Mouse (Mus musculus) 3134 (cell line): Measurements from ENCODE around the gene Zfp985.
"Not testable (repeated sequence)": the region's sequence is repeated elsewhere in the genome, so short reads cannot be mapped to it uniquely, and the experiment has no call there.

Experiments used
- DNase-seq: peaks from one replicate; pipeline ENCODE4 v3.0.0-alpha.2; 2011; ENCODE audit warnings: low spot score; ENCODE audit not compliant: insufficient read length; ENCODE audit errors: extremely low read depth

Gene Zfp985

DNA sequence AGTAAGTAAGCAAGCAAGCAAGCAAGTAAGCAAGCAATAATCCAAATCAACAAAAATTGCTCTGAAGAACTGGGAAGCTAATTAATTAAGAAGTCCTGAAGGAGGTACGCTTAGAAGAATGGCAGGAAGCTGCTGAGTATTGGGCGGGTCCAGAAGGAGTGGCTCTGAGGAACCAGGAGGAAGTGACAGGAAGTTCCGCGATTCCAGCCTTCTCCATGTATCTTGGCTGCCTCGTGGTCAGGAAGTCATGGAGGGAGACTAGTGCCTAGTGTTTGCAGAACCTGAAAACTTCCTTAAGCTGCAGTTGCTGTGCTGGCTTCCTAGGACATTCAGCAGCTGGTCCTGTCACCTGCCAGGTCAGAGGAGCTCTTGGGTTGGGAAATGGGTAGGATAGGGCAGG, at the start of gene Zfp985:
Zfp985 (plus strand) TSS at position 207 of the 400 bp plus-strand sequence.
- peak; percentile 40 for DNase-seq

DNA sequence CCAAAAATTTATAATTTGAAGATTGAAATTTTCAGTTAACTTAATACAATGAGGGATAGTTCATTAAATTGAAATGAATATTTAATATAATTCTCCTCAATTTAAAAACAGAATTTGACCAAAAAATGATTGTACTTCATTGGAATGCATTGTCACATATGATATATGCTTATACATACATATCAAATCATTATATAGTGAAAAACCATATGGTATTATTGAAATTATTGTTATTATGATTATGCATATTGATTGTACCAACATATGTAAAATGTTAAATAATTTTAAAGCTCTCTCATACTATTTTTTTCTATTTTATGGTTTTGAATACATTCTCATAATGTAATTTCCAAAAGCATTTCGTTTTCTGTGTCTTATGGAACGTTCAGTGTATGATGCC, 43.9 kb upstream of the Zfp985 start:
- DNase-seq = no peak

DNA sequence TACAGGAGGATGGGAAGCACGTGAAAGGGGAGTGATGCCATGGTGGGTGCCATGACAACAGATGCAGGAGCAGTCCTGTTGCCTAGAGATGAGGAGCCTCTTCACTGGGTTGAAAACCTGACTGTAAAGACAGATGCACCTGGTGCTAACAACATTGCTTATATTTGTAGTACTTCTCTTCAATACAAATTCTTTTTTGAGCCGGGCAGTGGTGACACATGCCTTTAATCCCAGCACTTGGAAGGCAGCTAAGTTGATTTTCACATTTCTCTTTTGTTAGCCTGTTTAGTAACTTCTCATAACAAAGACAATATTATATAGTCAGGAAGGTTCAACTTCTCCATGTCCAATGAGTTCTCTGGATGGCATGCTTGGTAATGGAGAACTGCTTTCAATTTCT, 34.1 kb upstream of the Zfp985 start:
- DNase-seq = no peak

DNA sequence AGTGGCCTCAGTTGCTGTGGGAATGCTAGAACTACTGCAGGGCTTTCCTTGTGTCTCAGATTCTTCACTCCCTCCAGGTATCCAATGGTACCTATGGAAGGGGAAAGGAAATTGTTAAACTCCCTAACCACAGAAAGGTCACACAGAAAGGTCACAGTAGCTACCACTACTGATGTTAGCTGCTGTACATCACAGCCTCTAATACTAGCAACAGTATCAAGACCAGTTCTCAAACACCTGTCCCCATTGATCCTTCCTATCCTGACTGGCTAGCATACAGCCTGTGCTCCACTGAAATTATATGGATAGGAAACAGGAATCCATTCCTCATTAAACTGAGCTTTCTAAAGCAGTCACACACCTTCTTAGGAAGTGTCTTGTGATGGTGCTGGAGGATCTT, 33.0 kb upstream of the Zfp985 start:
- DNase-seq = no peak

DNA sequence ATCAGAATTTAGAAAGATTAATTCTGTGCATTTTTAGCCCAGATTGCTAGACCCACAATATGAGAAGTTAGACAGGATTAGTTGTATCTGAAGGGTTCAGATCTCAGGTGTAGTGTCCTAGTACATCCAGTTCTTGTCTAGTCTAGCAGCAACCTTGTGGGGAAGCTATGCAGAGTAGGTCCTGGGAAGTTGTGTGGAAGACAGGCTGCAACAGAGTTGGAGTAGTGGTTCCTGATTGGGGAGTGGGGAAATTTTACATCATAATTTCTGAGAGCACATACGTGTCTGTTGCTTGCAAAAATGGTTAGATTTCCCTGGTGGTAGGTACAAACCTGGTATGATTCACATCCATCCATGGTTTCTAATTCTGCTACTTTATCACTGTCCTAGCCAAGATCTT, 28.0 kb upstream of the Zfp985 start:
- DNase-seq = no peak

DNA sequence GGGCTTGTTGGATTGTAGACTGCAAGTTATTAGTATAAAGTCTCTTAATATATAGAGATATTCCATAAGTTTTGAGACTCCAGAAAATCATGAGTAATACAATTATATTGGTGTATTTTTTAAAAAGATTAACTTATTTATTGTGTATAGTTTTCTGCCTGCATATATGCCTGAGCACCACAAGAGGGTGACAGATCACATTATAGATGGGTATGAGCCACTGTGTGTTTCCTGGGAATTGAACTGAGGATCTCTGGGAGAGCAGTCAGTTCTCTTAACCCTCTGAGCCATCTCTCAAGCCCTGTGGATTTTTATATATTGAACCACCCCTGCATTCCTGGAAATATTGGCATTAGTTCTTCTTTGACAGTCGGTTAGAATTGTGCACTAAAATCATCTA, 22.7 kb upstream of the Zfp985 start:
- DNase-seq = no peak

DNA sequence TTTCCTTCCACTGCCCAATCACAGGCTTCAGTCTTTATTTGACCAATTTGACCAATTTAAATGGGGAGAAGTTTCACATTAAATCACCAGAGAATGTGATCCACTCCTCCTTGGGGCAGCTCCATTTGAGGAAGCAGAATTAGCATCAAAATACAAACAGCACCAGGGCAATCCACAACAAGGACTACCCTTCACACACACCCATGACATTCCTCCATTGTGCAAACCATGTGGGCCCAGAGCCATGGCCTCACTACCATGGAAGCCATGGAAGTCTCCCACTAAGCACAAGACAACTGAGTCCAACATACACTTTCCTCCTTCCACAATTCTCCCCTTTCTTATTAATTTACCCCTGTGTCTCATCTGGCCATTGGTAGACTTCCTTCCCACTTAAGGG, 17.2 kb upstream of the Zfp985 start:
- DNase-seq = not testable (repeated sequence)

DNA sequence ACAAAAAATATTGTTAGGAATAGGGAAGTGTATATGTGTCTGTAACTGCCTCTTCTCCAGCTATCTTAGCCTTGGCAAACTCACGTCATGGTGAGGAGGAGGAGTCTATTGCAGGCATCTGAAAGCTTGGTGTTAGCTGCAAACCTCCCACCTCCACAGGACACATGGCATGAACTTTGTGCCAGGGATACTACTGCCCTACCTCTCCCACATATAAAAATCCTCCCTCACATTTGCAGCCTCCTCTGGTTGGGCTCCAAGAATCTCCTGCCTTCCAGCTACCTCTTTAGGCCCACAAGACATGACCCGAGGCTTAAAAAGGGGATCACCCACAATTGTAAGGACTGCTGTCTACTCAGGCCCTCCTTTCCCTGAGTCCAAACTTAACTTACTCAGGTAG, 15.4 kb upstream of the Zfp985 start:
- DNase-seq = no peak

DNA sequence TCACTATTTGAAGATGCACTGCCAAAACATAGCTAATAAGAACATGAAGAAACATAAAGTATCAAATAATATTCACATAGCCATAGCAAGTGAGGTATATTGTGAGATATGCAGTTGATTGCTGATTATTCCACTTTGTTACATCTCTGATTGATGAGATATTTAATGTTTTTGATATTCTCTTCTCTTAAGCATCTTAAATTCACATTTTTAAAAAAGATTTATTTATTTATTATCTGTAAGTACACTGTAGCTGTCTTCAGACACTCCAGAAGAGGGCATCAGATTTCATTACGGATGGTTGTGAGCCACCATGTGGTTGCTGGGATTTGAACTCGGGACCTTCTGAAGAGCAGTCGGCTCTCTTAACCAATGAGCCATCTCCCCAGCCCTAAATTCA, 13.2 kb upstream of the Zfp985 start, which contains the start of gene Gm16503:
Gm16503 (plus strand) TSS at position 301 of the 400 bp plus-strand sequence.
- DNase-seq = not testable (repeated sequence)

DNA sequence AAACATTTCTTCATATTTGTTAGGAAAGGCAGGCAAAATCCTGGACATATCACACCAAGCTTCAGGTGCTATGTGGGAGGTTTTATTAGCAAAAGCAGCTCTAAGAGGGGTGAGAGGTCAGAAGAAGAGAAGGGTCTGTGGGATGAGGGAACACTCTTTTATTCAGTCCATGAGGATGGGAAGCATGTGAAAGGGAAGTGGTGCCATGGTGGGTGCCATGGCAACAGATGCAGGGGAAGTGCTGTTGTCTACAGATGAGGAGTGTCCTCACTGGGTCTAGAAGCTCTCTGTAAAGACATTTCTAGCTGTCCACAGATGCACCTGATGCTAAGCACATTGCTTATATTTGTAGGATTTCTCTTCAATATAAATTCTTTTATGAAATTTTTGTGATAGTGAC, 12.0 kb upstream of the Zfp985 start:
- no peak for DNase-seq

DNA sequence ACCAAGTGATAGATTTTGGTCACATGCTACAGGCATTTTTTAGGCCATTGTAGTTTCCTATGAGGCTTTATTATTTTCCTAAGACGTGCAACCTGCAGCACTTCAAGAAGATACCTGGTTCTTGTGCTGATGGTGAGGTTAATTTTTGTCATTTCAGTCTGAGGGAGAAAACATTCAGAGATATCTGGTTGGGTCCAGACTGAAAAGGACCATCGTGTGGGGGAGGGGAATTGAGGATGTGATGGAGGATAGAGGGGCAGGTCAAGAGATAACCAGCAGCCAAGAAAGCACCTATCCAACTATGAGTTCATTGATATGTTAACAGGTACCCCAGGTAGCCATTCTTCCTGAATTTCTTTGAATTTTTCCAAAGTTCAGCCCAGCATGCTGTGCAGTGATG, 1.3 kb downstream of the Zfp985 start:
- DNase-seq = not testable (repeated sequence)

DNA sequence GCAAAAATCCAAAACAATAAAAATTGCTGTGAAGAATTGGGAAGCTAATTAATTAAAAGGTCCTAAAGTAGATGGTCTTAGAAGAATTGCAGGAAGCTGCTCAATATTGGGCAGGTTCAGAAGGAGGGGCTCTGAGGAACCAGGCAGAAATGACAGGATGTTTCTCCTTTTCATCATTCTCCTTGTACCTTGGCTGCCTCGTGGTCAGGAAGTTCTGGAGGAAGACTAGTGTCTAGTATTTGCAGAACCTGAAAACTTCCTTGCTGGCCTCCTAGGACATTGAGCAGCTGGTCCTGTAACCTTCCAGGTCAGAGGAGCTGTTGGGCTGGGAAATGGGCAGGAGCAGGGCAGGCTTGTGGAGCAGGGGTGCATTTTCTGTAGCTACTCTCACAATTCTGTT, 3.8 kb downstream of the Zfp985 start:
- not testable (repeated sequence) for DNase-seq

DNA sequence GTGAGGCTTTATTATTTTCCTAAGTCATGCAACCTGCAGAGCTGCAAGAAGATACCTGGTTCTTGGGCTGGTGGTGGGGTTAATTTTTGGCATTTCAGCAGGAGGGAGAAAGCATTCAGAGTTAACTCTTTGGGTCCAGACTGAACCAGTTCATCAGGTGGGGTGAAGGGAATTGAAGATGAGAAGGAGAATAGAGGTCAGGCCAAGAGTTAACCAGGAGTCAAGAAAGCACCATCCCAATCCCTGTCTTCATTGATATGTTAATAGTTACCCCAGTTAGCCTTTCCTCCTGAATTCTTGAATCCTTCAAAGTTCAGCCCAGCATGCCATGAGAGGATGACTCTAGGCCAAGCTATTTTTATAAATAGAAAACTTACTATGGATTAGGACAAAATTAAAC, 4.9 kb downstream of the Zfp985 start:
- DNase-seq = not testable (repeated sequence)

DNA sequence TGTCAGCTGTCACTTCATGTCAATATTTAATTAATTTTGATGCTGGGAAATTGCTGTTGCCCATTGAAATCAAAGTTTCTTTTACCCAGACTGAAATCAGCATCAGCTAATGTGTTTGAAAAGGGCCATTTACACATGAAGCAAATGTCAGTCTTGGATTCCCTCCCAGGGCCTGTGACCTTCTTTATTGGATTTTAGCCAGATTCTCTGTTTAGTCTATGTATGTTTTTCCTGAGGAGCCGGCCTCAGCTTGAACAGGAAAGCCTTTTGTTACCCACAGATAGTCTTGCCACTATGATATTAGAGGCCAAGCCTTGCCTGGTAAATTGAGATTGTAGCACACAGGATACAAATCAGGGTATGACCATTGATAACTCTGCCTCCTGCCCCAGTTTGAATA, 6.0 kb downstream of the Zfp985 start:
- not testable (repeated sequence) for DNase-seq

DNA sequence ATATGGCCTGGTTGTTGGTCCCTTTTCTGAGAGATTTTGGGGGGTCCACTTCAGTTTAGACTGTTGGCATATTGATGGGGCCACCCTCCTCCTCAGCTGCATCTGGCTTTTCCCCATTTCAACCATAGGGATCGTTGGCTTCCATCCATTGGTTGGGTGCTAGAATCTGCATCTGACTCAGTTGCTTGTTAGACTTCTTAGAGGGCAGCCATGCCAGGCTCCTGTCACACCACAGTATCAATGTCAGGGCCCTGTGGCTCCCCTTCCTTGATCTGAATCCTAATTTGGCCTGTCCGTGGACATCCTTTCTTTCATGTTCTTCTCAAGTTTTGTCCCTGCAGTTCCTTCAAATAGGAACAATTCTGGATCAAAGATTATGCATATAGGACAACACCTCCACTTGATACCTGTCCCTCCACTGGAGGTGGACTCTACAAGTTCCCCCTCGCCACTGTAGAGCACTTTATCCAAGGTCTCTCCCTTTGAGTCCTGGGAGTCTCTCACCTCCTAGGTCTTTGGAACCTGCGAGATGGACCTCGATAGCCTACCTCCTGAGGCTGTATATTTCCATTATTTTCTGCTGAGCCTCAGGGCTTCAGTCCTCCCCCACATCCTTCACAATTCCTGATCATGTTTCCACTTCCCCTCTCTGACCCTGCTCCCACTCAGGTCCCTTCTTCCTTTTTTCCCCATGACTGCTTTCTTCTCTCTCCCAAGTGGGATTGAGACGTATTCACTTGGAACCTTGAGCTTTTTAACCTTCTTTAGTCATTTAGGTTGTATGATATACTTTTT, 12.5 kb downstream of the Zfp985 start:
- DNase-seq = no peak

DNA sequence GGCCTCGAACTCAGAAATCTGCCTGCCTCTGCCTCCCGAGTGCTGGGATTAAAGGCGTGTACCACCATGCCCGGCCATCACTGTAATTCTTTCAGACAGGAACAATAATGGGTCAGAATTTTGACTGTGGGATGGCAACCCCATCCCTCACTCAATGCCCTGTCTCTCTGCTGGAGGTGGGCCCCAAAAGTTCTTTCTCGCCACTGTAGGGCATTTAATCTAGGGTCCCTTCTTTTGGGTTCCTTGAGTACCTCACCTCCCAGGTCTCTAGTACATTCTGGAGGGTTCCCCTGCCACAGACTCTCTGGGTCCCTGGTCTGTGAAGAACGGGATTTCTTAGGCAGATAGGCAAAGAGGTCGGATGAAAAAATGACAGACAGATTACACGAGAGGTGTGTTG, 18.1 kb downstream of the Zfp985 start:
- not testable (repeated sequence) for DNase-seq

DNA sequence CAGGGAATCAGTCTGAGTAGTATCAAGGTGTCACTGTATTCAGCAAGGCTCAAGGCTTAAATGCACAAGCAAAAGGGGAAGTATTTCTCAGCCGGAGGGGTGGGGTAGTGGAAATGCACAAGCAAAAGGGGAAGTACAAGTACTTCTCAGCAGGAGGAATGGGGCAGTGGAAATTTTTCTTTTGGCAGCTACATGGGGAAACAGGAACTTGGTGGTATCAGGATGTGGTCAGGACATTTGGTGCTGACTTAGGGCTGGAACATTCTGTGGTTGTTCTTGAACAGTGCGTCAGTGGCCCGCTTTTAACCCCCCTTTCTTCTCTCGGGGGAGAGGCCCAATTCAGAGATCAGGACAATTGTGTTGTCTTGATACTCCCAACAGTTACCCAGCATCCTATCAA, 26.3 kb downstream of the Zfp985 start:
- DNase-seq = not testable (repeated sequence)

DNA sequence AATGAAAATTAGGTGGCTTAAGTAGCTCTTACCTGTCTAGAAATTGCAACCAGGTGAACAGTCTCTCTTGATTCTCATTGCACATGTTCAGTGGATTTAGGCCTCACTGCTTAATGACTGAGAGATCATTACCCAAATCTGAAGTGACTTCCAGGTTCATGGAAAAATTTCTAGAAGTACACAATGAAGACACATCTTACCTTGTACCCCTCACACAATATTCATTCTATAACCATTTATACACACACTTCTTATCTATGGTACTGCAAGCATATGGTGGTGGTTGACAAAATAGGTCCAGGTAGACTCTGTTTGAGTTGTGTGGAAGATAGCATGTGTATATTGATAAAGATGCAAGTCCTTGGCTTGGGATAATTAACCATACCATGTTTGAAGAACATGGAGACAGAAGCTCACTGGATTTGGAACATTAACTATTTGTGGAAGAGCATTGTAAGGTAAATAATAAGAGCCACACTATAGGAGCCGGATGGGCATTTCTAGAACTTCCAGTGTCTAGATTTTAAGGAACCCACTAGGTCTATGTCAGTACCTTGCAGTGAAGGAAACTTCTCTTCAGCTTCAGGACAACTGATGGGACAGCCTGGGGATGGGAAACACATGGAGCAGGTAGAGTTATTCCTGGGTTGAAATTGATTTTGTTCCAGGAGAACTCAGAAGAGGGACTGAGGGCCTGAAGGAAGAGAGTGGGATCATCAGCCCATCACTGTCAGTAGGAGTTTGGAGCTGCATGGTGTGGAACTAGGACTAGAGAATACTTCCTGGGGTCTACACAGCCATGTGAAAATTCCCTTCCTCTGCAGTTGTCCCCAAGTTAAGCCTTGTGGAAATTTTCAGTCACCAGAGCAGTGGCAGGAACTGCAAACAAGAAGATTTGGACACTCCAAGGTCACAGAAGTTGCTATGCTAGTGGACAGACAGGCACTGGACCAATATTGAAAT, 33.7 kb downstream of the Zfp985 start:
- DNase-seq = no peak

DNA sequence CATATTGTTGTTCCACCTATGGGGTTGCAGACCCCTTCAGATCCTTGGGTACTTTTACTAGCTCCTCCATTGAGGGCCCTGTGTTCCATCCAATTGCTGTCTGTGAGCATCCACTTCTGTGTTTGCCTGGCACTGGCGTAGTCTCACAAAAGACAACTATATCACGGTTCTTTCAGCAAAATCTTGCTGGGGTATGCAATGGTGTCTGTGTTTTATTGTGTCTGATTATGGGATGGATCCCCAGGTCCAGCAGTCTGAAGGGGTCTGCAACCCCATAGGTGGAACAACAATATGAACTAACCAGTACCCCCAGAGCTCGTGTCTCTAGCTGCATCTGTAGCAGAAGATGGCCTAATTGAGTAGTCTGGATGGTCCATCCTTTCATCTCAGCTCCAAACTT, 41.6 kb downstream of the Zfp985 start:
- DNase-seq = not testable (repeated sequence)

DNA sequence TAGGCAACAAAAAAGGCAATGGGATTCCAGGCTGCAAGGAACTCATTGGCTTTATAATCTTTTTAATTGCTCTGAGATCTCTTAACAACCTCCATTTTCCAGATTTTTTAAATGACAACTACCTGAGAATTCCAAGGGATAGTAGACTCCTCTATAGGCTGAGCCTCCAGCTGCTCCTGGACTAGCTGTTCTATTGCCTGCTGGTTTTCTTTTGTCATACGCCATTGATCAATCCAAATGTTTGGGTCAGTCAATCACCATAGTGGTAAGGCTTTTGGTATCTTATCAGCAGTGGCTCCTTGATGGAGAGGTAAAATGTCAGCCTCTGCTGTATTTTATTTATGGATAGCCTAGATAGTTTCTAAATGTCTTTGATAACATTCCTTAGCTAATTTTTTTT, 44.6 kb downstream of the Zfp985 start:
- no peak for DNase-seq

DNA sequence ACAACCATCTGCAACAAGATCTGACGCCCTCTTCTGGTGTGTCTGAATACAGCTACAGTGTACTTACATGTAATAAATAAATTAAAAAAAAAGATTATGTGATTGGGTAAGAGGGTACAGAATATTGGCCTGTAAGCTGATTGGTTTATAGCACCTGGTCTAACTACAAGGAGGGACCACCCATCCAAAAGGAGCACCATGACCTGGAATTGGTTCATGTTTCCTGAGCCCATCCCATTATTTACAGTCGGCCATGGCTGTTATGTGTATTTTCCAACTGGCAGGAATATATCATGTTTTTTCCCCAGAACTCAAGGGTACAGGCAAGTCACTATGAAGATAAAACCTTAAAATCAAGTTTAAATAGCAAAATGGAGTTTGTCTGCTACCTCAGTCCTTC, 45.8 kb downstream of the Zfp985 start:
- DNase-seq = no peak

DNA sequence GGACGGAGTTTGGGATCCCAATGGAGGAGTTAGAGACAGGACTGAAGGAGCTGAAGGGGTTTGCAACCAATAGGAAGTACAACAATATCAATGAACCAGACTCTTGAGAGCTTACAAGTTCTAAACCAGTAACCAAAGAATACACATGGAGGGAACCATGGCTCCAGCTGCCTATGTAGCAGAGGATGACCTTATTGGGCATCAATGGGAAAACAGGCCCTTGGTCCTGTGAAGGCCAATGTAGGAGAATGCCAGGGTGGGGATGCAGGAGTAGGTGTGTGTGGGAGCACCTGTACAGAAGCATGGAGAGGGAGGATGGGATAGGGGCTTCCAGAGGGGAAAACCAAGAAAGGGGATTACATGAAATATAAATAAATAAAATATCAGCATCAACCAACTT, 48.8 kb downstream of the Zfp985 start:
- DNase-seq = no peak
